Mouse (Mus musculus) midbrain, embryonic 16.5 days (tissue): ENCODE measurements around the gene Pcyox1. TPM values are rescaled to one million over a fixed set of nuclear protein-coding genes. Genes with fewer than 3 reads are reported as not detected.

Source experiments
- ATAC-seq: fragments of 200-750 bp; cut with Nextera tagmentation; 2 replicates; pipeline ENCODE4 v1.8.0; 2017; ENCODE audit warnings: moderate TSS enrichment
- H3K27ac ChIP-seq: fragments of 300-500 bp; sonication (generic); 2 replicates; pipeline ENCODE4 v1.5.1; 2014; ENCODE audit warnings: mild to moderate bottlenecking, low read length, mixed read lengths
- H3K27me3 ChIP-seq: fragments of 300-500 bp; sonication (generic); 2 replicates; pipeline ENCODE4 v1.6.1; 2014; ENCODE audit warnings: low read depth, low read length, mixed read lengths; ENCODE audit not compliant: control insufficient read depth, insufficient read depth
- H3K36me3 ChIP-seq: fragments of 300-500 bp; sonication (generic); 2 replicates; pipeline ENCODE4 v1.6.1; 2014; ENCODE audit warnings: mild to moderate bottlenecking, low read length, moderate library complexity, mixed read lengths; ENCODE audit not compliant: control insufficient read depth, insufficient read depth
- H3K4me1 ChIP-seq: fragments of 300-500 bp; sonication (generic); 2 replicates; pipeline ENCODE4 v1.6.1; 2014; ENCODE audit warnings: mild to moderate bottlenecking, low read length, mixed read lengths; ENCODE audit not compliant: control insufficient read depth, insufficient read depth
- H3K4me2 ChIP-seq: fragments of 300-500 bp; sonication (generic); 2 replicates; pipeline ENCODE4 v1.6.1; 2014; ENCODE audit warnings: mild to moderate bottlenecking, low read length, mixed read lengths
- H3K4me3 ChIP-seq: fragments of 300-500 bp; sonication (generic); 2 replicates; pipeline ENCODE4 v1.5.1; 2014; ENCODE audit warnings: low read depth, mild to moderate bottlenecking, low read length, moderate library complexity, mixed read lengths
- H3K9ac ChIP-seq: fragments of 300-500 bp; sonication (generic); 2 replicates; pipeline ENCODE4 v1.6.1; 2014; ENCODE audit warnings: low read depth, low read length, mixed read lengths
- H3K9me3 ChIP-seq: fragments of 300-500 bp; sonication (generic); replicated peaks from 2 replicates; pipeline ENCODE4 v1.6.1; 2014; ENCODE audit warnings: mild to moderate bottlenecking, low read length, mixed read lengths; ENCODE audit not compliant: control insufficient read depth, poor library complexity, severe bottlenecking
- WGBS: fragments of 180-500 bp; shearing (Covaris S2); extraction: QIAGEN DNeasy Blood & Tissue Kit; methylation state at CpG from one replicate; pipeline ENCODE4 v1.1.7; 2014; 5-methylcytosine and 5-hydroxymethylcytosine counted together
- polyA plus RNA-seq: library from polyadenylated mRNA; unstranded; fragments of >200 nt; fragmentation: Nextera tagmentation; extraction: Ambion mirVana; gene quantifications from 2 replicates; pipeline ENCODE4 v1.2.1, GENCODE M21; 2015

Gene Pcyox1
- polyA plus RNA-seq, 1 experiment from 2014 or later: 93.6 TPM

DNA sequence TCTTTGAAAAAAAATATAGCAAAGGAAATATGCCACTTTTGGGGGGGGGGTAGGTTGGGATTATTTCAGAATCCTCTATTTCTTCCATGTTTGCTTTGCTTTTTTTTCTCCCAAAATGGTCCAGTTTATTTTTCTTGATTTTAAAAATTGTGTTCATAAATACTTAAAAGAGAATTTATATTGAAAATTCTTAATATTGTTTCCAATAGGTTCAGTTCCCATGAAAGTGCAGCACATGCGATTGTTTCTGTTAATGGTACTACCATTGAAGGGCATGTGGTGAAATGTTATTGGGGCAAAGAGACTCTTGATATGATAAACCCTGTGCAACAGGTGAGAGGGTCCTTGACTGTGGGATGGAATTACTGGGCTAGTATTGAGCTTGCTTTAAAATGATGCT lies 29.4 kb upstream of the Pcyox1 start, which contains the start of gene Gm44790:
Gene Gm44790 (plus strand): TSS at position 301 of the 400 bp plus-strand sequence.
- no peak within 1 kb of the TSS for H3K4me2 ChIP-seq
- no peak within 1 kb of the TSS for H3K9ac ChIP-seq
- H3K9me3 ChIP-seq: no peaks in the 10 kb centered on the region
- H3K4me1 ChIP-seq: no peaks in the 10 kb centered on the region
- 89% methylated on average over 1 of the region's 1 CpGs for WGBS
- ATAC-seq: no peak
- H3K36me3 ChIP-seq: peaks cover 53% of the 10 kb centered on the region
- no peak within 1 kb of the TSS for H3K4me3 ChIP-seq
- H3K27ac ChIP-seq: no peak within 1 kb of the TSS
- no peaks in the 10 kb centered on the region for H3K27me3 ChIP-seq

DNA sequence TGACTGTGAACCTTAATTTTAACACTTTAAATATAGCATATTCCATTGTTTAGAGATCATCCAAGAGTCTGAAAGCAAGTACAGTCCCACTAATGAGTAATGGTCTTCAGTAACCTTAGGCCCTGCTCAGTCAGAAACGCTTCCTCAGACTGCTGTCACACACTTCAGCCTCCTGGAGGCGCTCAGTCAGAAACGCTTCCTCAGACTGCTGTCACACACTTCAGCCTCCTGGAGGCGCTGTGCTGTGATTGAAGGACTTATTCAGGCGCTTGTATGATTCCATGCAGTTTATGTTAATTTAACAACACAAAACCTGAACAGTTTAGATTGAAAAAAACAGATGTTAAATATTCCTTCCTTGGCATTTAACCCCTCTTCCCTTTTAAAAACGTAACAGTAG lies 23.5 kb upstream of the Pcyox1 start:
- no peak overlapping the region for H3K4me2 ChIP-seq
- no peak for ATAC-seq
- peaks cover 61% of the 10 kb centered on the region for H3K36me3 ChIP-seq
- no peak overlapping the region for H3K27ac ChIP-seq
- H3K27me3 ChIP-seq: no peaks in the 10 kb centered on the region
- 79% methylated on average over 6 of the region's 6 CpGs for WGBS
- no peaks in the 10 kb centered on the region for H3K4me1 ChIP-seq
- H3K4me3 ChIP-seq: no peak overlapping the region
- no peak overlapping the region for H3K9ac ChIP-seq
- H3K9me3 ChIP-seq: no peaks in the 10 kb centered on the region

- Histone ChIP-seq H3K4me3 (no peak overlapping the region), H3K4me1 (no peaks in the 10 kb centered on the region), H3K9me3 (no peaks in the 10 kb centered on the region), H3K27ac (no peak overlapping the region), H3K4me2 (no peak overlapping the region), H3K36me3 (peaks cover 52% of the 10 kb centered on the region), H3K27me3 (no peaks in the 10 kb centered on the region), H3K9ac (no peak overlapping the region)
- WGBS: 95% methylated on average over 3 of the region's 3 CpGs
- no peak for ATAC-seq
Observed at GRCm38 (mm10) chr6:86419239-86419638, 22.3 kb upstream of the Pcyox1 start.

GRCm38 (mm10) chr6:86418711-86419110 lies 21.8 kb upstream of the Pcyox1 start:
- H3K36me3 ChIP-seq: peaks cover 50% of the 10 kb centered on the region
- ATAC-seq: no peak
- WGBS: 96% methylated on average over 6 of the region's 6 CpGs

DNA sequence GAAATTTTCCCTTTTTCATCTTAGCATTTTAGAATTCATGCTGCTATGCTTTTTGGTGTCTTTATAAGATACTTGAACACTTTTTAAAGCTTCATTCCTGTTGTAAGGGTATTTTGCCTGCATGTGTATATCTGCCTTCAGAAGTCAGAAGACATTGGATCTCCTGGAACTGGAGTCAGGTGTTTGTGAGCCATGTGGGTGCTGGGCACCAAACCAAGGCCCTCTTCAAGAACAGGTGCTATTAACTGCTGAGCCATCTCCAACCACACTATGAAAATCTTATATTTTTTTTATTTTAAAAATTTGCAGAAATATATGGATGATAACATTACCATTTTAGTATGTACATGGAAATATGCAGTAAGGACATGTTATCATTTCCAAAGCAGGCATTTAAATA lies 9.4 kb upstream of the Pcyox1 start:
- no peak for ATAC-seq
- Histone ChIP-seq H3K27ac (no peak overlapping the region), H3K9ac (peak overlapping the region; percentile 25; the same call in 1 of the 2 replicates)

More at GRCm38 (mm10) chr6:86418711-86419110, 21.8 kb upstream of the Pcyox1 start:
- H3K4me2 ChIP-seq: no peak overlapping the region
- no peaks in the 10 kb centered on the region for H3K4me1 ChIP-seq
- H3K27me3 ChIP-seq: no peaks in the 10 kb centered on the region
- no peak overlapping the region for H3K27ac ChIP-seq
- no peaks in the 10 kb centered on the region for H3K9me3 ChIP-seq
- H3K9ac ChIP-seq: no peak overlapping the region
- H3K4me3 ChIP-seq: no peak overlapping the region

GRCm38 (mm10) chr6:86404996-86405395 lies 8.0 kb upstream of the Pcyox1 start:
- WGBS: 0% methylated on average over 11 of the region's 11 CpGs
- H3K27ac ChIP-seq: peak overlapping the region; percentile 100
- peak overlapping the region; percentile 86 for H3K4me2 ChIP-seq
- peak overlapping the region; percentile 83 for H3K4me3 ChIP-seq
- peaks cover 18% of the 10 kb centered on the region for H3K4me1 ChIP-seq
- no peaks in the 10 kb centered on the region for H3K9me3 ChIP-seq
- H3K9ac ChIP-seq: peak overlapping the region; percentile 100
- ATAC-seq: no peak
- no peaks in the 10 kb centered on the region for H3K36me3 ChIP-seq
- no peaks in the 10 kb centered on the region for H3K27me3 ChIP-seq

More for the DNA sequence above, 9.4 kb upstream of the Pcyox1 start:
- peak overlapping the region; percentile 86 for H3K4me2 ChIP-seq
- H3K9me3 ChIP-seq: no peaks in the 10 kb centered on the region
- H3K27me3 ChIP-seq: no peaks in the 10 kb centered on the region
- no peaks in the 10 kb centered on the region for H3K36me3 ChIP-seq
- peaks cover 22% of the 10 kb centered on the region for H3K4me1 ChIP-seq
- peak overlapping the region; percentile 26 for H3K4me3 ChIP-seq

DNA sequence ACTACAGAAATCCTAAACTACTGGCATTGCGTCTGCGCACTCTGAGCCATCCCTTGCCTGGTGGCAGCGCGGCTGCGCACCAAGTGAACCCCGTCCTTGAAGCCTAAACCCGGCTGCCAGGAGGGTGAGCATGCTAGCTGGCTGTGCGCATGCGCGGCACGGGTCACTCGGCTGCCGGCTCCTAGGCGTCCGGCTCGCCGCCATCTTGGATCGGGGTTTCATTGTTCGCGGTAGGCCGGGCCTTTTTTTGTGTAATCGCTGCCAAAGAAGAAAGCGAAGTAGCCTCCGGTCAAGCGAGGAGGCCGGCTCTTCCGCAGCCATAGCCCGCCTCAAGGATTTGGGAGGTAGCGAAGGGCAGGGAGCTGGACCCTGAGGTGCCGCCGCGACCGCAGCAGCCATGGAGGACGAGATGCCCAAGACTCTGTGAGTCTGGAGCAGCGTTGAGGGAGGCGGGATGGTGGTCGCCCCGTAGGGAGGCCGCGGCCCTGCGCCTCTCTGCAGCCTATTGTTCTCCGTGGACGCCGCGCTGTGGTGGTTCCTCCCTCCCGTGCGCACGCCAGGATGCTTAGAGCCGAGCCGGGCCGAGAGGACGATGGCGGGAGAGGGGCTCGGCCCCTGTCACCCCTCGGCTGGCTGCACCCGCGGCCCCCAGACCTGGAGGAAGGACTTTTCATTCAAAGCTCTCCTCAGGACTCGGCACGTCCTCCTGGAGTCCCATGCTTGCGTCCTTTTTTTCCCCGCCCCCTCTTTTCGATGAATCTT lies 7.3 kb upstream of the Pcyox1 start, which contains the start of gene Tia1:
Gene Tia1 (plus strand): TSS at position 120 of the 762 bp plus-strand sequence.
- peak within 1 kb of the TSS; percentile 83 for H3K4me3 ChIP-seq
- peak; percentile 98 for ATAC-seq
- H3K9ac ChIP-seq: peak within 1 kb of the TSS; percentile 100
- H3K27ac ChIP-seq: peak within 1 kb of the TSS; percentile 100
- H3K9me3 ChIP-seq: no peaks in the 10 kb centered on the region
- no peaks in the 10 kb centered on the region for H3K36me3 ChIP-seq
- WGBS: 0% methylated on average over 61 of the region's 62 CpGs
- H3K27me3 ChIP-seq: no peaks in the 10 kb centered on the region
- peak within 1 kb of the TSS; percentile 86 for H3K4me2 ChIP-seq
- H3K4me1 ChIP-seq: peaks cover 18% of the 10 kb centered on the region

- Histone ChIP-seq H3K4me2 (peak overlapping the region; percentile 57), H3K27me3 (no peaks in the 10 kb centered on the region), H3K4me3 (peak overlapping the region; percentile 83), H3K4me1 (peaks cover 18% of the 10 kb centered on the region), H3K36me3 (no peaks in the 10 kb centered on the region), H3K9me3 (no peaks in the 10 kb centered on the region), H3K9ac (peak overlapping the region; percentile 100; the same call in 1 of the 2 replicates), H3K27ac (peak overlapping the region; percentile 100)
- ATAC-seq: peak; percentile 80
- whole genome bisulfite sequencing: under 1% methylated on average over 15 of the region's 15 CpGs
Observed at GRCm38 (mm10) chr6:86403728-86404099, 6.8 kb upstream of the Pcyox1 start.
